Mouse (Mus musculus) spleen, embryonic (tissue): ENCODE results near the gene Rcor3.

Experiments used
- CTCF ChIA-PET: fragments of 350-600 bp; sonication (Branson Sonifier 250); formaldehyde crosslinking; loops from one replicate; lab custom pipeline; 2022; lab: Charles Lee

Gene Rcor3

DNA sequence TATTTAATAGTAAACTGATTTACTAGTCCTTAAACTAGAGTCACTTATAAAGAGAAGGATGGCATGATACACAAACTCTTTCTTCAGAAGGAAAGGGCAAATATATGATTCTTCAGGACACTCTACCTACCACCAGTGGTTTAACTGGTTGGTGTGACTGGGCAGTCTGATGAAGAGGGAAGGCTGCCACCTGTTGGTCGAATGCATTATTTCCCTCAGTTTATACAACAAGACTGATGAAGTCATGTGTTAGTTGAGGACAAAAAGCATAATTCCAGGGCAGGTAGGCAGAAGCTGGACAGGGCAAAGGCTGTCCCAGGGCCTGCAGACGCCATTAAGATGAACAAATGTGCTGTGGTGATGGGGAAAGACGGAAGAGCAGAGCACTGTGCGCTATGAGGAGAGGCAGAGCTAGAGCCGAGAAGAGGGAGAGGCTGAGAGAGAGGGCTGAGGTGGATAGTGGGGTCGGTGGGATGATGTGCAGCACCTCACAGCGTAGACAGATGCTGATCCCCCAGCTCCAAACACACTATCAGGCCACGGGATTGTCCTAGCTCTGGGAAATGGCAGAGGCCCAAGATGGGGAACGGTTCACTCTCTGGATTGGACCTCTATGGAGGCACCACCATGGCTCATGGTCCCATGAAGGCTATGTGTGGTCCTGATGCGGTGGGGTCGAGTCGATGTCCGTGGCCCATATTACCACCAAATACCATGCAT lies 43.3 kb downstream of the Rcor3 start:
- CTCF ChIA-PET, result interaction anchor here (0.6 to 3.4 kb wide), 3 partner anchors 130 to 594 kb away, joined by 3 to 26 read pairs (median 6); no protein-coding TSS in a partner anchor

DNA sequence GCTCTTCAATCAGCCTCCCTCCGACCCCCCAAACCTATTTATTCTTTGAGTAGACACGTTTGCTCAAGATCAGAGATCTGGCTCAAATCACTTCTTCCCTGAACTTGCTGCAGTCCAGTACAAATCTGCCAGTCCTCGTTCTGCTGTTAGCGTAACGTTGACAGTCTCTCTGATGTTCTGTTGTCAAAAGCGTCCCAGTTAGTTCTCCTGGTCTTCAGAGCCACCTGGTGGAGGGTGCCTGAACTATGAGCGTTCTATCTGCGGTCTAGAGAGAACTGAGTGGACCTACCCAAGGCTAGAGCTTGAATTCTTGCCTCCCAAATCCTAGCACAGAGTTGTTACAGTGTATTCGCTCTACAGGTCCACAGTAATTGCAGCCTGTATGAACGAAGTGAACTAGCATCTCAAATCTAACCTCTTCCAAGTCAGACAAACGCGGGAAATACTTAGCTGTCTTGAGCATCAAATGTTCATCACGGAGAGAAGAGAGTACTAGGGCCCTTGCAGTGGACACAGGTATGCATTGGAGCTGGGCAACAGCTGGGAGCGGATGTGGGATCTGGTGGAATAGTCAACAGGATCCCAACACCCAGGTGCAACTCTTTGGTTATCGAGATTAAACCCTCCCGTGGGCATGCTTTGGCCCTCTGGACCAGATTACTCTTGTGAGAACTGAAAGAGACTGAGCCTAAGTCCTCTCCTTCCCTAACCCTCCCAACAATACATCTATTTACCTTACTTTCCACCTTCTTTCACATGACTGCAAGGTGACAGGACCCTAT lies 44.8 kb downstream of the Rcor3 start:
- CTCF ChIA-PET, result interaction anchor here (0.8 to 3.4 kb wide), 6 partner anchors 17 to 133 kb away, joined by 3 to 26 read pairs (median 3); no protein-coding TSS in a partner anchor

DNA sequence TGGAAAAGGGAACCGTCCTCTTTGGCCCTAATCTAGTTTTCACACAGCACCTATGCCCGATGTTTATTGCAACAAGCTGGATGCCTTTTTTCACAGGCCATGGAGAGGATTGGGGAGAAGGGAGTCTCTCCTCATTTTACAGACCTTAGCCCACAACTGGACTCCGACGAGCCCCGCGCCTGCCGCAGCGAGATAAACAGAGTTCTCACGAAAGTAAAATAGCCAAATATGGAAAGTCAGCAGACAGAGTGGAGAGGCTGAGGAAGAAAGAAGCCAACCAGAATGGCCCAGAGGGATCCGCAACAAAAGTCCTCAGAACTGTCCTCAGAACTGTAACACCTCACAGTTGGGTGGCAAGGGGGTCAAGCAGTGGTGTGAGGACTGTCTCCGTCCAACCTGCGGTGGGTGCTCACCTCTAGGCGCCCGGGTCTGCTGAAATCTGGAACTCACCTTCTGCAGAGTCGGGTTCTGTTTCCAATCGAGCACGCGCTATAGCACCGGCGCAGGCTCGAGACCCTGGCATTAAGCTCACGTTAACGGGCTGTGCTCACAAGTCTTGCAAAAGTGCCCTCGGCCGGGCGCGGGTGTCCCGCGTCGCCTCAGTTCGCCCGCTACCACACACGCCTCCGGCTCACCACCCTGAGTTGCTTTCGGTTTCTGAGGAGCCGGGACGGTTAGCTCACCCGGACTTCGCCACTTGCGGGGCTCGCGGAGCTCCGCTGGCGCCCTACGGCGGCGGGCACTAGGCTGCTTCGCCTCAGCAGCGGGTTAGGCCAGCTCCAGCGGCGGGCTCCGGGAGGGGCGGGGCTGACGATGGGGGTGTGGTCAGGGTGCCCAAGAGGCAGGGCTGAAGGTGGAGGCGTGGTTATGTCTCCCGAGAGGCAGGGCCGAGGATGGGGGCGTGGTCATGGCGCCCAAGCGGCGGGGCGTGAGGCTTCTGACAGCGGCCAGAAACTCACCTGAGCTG lies 45.8 kb downstream of the Rcor3 start, which contains the start of gene Traf5:
Gene Traf5, minus strand, starts transcription at position 754 of the 967 bp plus-strand sequence.
- CTCF ChIA-PET, result interaction anchor here (1.0 to 3.4 kb wide), 3 partner anchors 18 to 127 kb away, joined by 3 to 26 read pairs (median 6); no protein-coding TSS in a partner anchor

DNA sequence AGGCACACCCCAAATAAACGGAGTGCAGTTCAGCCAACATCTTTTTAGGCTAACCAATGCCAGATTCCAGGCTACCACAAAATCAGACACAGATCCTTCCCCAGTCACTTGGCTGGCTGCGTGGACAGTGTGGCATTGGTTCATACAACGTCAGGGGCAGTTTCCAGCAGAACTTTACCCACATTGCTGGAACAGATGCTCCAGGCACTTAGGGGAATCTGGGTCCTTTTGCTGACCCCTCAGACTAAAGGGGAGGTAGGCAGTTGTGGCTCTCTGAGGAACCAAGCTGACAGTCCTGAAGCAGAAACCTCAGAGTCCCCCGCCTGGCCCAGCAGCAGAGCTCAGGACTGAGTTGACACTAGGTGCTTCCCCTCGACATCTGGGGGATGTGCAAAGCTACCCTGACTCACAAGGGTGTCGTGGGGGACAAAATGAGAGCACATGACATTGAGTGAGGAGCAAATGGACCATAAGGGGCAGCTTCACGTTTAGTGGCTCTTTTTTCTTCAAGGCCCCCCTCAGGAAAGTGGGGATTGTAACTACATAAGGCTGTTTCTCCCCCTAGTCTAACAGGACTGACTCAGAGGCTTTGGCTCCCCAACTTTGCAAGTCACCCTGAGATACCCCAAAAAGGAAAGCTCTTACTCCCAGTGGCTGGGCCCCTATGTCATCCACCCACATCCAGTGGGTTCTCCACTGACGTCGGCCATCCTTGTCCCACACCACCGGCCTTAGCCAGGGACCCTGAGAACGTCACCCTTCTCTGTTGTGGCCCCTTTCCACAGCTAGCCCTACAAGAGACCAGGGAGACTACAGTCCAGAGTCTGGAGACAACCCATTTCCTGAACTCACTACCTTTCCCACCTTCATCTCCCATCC lies 46.9 kb downstream of the Rcor3 start:
- CTCF ChIA-PET, result interaction anchor here (1.0 kb wide), 1 partner anchor 126 kb away, joined by 3 read pairs; no protein-coding TSS in a partner anchor

DNA sequence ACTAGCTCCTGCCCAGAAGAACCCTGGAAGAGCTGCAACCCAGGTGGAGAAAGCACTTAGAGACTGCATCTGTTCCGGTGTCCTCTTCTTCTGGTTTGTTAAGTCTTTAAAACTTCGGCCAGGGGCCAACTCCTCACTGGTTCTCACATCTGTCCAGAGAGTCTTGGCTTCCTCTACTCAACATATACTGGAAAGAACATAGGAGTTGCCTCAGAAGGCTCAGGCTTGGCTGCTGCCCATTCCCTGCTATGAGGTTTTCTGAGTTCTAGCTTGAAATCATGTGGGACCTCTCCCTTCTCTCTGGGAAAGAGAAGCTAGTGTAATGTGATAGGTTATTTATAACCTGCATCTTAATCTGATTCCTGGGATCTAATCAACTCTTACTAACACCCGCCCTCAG lies 47.6 kb downstream of the Rcor3 start:
- CTCF ChIA-PET, result no interaction called here

DNA sequence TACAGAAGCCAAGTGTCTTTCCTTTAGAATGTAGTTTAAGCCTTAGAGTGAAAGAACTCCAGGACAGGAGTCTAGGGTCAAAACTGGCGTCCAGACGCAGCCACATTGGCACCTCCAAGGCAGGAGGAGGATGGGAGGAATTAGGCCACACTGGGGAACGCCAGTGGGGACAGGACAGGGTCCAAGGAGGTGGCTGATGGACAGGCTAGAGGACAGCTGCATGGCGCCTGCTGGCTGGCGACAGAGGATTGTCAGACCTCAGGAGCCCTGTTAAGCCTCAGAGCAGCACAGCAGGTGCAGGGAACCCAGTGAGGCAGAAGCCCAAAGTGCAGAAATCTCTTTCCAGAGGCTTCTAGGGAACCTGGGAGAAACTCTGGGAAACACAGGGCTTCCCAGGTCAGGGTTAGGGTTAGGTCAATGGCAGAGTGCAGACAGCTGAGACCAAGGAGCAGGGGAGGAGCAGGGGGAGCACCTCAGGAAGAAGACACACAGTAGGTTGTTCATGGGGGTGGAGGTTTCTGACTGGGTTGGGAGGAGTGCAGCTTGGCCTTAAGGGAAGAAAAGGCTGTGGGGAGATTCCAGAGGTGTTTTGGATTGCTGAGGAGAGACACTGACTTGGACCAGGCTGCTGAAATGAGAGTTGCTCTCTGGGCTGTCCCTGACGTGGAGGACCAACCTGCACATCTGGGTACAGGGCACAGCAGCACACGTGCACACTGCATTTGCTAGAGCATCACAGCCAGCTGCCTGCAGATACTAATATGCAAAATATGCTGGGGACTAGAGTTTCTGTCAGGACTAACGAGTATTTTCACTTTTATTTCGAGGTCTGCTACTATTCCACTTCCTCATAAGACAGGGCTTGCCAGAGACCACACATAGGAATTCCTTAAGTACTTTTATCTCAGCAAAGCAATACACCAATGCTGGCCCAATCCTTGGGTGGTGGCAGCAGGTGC lies 48.4 kb downstream of the Rcor3 start:
- CTCF ChIA-PET, result no interaction called here

DNA sequence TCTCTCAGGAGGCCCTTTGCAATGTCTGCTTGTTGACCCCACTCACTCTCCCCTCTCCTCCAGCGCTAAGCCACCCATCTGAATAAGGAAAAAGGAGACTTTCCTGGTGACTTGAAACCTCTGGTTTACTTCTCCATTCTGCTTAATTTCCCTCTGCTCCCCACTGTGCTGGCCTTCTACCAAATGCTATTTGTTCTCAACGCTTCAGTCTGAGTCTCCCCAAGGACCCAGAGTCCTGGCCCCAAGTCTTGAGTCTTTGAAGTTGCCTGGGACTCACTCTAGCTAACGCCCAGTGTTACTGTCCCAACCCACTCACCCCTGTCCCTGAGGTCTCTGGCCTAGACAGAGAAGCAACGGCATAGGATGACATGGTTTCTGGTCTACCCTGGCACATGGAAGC lies 49.9 kb downstream of the Rcor3 start:
- CTCF ChIA-PET, result no interaction called here

DNA sequence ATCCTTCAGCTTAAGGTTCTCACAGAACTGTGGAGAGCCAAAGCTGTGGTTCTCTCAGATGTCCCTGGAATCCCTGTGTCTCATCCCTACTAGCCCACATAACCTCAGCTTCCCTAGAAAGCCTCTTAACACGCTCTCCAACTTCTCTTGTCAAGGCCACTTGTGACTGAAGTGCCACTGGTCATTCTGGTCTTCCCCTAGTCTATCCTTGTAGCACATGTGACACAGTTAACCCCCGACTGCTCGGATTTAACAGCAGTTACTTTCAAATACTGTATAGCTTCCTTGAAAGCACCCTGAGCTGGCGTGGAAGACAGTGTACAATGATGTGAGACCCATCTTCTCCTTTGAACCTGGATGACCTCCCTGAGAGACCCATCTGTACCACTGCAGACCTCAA lies 50.8 kb downstream of the Rcor3 start:
- CTCF ChIA-PET, result interaction anchor here (0.6 to 0.7 kb wide), 2 partner anchors 9 to 738 kb away, joined by 3 to 4 read pairs; no protein-coding TSS in a partner anchor

DNA sequence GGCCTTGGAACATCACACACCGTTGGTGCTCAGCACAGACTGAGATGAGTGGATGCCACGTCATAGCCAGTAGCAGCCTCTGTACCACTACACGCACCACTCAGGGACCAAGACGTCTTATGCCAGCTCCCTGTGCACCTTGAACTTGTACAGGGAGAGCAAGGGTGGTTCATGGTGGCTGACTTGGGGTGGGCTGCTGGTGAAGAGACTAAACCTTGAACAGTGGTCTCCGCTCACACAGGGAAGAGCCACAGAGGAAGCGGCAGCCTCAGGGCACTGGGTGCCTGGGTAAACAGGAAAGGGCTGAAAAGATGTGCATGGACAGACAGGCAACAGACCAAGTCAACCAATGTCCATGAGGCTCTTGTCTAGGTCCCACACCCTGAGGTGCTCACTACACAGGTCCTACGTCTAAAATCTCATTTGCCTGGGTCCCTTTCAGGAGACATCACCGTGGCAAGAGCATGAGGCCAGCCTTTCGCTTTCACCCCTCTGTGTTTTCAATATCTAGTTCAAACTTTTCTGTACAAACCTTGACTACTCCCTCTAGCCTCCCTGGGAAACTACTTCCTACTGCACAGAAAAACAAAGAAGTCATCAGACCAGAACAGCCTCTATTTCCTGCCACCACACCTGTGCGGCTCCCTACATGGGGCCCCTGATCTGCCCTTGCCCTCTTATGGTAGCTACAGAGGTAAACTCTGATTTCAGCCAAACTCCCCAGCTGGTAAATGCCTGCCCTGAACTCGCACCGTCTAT lies 51.4 kb downstream of the Rcor3 start:
- CTCF ChIA-PET, result interaction anchor here (0.5 to 0.7 kb wide), 2 partner anchors 8 to 13 kb away, joined by 3 to 4 read pairs; no protein-coding TSS in a partner anchor

DNA sequence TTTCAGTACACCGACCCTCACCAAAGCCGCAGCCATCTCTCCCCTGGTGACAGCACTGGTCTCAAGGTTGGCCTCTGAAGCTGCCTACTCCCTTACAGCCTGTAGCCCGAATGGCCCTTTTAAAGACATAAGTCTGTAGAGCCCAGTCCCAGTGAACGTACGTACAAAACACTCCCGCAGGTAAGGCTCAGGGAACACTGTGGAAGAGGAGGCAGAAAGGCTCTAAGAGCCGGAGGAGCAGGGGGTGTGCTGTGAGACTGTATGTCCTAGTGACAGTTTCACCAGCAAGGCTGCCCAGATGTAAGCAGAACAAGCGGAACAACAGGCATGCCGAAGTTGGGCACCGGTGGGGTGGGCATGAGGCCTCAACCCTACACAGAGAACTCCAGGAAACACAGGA lies 52.6 kb downstream of the Rcor3 start:
- CTCF ChIA-PET, result interaction anchor here (0.7 kb wide), 1 partner anchor 732 kb away, joined by 6 read pairs; no protein-coding TSS in a partner anchor

DNA sequence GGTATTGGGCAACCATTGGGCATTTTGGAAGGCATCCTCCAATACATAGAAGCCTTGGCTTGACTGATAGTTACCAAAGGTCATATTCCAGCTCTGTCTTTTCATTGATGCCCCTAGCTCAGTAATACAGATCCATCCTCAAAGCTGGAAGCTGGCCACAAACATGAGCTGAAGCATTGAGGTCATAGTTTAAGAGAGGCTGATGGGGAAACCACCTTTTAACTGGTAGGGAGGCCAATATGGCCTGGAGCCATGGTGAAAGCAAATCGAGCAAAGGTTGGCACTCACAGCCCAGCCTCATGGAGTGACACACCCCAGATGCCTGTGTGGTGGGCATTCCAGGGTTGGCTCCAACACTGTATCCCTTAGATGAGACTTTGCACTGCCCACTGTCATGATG lies 55.2 kb downstream of the Rcor3 start:
- CTCF ChIA-PET, result no interaction called here

DNA sequence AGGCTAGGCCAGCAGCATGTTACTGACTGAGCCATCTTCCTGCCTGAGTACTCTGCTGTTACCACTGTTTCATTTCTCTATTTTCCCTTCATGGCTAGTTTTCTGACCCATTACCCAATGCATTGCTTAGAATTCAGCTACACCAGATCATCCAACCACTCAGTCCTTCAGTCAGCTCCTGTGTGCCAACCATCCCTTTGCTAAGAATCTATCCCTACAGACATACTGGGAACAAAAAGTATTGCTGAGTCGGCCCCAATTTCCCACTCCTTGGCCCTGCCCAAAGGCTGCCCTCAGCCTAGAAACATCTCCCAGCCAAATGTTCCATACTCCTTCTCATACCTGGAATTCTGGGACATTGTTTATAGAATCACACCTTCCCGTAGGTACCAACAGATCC lies 56.7 kb downstream of the Rcor3 start:
- CTCF ChIA-PET, result no interaction called here

DNA sequence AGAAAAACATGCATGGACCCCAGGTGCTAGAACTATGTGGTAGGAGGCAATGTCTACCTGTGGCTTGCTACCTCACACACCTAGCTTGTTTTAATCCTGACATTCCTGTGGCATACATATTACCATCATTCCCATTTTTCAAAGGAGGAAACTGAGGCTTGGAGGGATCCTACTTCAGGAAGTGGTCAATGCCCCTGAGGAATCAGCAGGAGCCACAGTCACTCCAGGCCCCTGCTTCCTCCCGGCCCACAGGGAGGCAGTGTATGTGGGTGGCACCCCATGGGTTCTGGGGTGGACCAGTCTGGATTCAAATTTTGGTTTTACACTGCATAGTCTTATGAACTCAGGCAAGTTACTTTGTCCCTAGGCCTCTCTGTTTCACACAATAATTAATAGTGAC lies 58.7 kb downstream of the Rcor3 start:
- CTCF ChIA-PET, result interaction anchor here (1.3 kb wide), 1 partner anchor 8 kb away, joined by 3 read pairs; no protein-coding TSS in a partner anchor

DNA sequence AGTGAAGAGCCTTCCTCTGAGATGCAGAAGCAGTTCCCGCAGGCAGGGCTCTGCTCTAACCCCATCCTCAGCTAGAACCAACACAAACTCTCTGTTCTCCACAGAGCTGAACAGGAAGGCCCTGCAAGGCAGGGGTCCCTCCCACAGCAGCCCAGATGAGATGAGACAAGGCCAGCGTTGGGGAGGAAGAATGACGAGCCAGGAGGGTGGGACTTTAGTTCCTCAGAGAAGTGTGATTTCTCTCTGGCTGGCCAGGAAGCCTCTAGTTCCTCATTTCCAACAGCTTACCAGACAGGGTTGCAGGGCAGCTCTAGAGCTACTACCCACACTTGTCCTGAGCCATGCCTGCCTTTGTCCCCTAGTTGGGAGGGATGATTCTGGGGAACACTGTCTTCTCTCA lies 59.5 kb downstream of the Rcor3 start:
- CTCF ChIA-PET, result interaction anchor here (1.3 kb wide), 1 partner anchor 9 kb away, joined by 3 read pairs; no protein-coding TSS in a partner anchor

DNA sequence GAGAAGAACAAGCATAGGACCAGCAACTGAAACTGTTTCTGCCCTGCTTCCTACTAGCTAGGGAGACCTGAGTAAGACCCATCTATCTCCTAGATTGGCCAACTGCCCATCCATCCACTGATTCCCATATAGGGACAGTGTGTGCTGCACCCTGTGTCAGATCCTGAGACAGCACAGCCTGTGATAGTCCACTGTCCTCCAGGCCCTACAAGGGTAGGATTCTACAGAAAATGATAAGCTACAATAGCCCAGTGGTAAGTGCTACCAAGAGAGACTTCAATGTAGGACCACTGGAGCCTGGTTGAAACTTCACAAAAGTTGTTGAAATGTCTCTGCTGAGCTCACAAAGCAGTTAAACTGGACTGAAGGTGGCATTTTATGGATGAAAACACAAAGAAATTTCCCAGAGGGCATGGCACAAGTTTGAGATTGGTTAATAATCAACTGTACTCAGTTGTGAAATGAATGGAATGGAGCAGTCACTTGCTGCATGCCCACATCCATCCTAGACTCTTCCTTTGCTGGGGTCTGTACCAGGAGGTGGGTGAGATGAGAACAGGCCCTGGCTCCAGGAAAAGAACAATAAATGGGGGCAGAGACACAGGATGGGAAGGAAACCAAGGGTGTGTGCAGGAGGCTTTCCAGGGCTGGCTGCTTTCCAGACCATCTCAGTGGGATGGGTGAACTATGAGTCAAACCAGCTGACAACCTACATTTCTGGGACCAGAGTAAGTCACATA lies 60.9 kb downstream of the Rcor3 start:
- CTCF ChIA-PET, result interaction anchor here (0.9 kb wide), 1 partner anchor 17 kb away, joined by 3 read pairs; no protein-coding TSS in a partner anchor

DNA sequence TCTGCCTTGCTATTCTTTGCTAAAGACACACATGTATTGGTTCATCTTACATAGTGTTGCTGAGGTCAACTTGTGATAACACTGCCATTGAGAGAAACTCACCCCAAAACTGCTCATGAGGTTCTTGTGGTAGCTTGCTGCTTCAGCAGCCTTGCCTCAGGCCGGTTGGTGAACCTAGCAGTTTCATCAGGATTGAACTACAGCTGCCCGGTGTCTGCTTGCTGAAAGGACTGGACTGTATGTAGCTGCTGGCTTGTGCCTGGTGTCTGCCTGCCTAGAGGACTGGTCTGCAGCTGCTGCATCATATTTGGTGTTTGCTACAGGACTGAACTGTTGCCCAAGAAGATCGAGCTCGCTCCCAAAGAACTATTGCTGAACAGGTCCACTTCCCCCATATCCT lies 61.8 kb downstream of the Rcor3 start:
- CTCF ChIA-PET, result interaction anchor here (0.9 kb wide), 1 partner anchor 17 kb away, joined by 3 read pairs; no protein-coding TSS in a partner anchor

DNA sequence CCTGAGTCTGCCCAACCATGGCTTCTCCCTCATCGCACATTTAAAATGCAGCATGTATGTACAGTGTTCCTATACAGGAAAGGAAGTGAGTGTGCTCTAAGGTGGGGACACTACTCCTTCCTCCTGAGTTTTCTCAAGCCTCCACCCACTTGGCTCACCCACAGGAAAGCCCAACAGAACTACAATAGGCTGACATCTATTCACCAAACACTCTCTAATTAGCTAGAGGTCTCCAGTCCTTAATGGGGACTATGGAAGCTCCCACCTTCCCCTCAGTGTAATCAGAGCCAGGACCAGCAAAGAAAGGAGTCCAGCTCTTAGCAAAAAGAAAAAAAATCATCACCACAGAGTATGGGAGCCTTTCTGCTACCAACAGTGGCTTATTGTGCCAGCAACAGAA lies 63.0 kb downstream of the Rcor3 start:
- CTCF ChIA-PET, result interaction anchor here (1.4 kb wide), 1 partner anchor 10 kb away, joined by 3 read pairs; no protein-coding TSS in a partner anchor
